Mouse (Mus musculus) lung, postnatal 14 days (tissue): ENCODE measurements around the gene Ttc34.

Experiments
- DNase-seq: peaks from one replicate; pipeline ENCODE4 v3.0.0; 2021

Ttc34 gene

GRCm38 (mm10) chr4:154897676-154898465 lies 60.6 kb downstream of the Ttc34 start:
- DNase-seq, result no peak

- DNase-seq, result peak; percentile 76
Measured at GRCm38 (mm10) chr4:154898506-154899446, 61.5 kb downstream of the Ttc34 start, which contains the start of gene Fam213b. Gene Fam213b (minus strand): TSS chr4:154899135.

GRCm38 (mm10) chr4:154902371-154902770 lies 65.1 kb downstream of the Ttc34 start:
- no peak for DNase-seq

GRCm38 (mm10) chr4:154904185-154905071 lies 67.2 kb downstream of the Ttc34 start:
- DNase-seq, result peak; percentile 76

- peak; percentile 82 for DNase-seq
Measured at GRCm38 (mm10) chr4:154907833-154908232, 70.6 kb downstream of the Ttc34 start.

GRCm38 (mm10) chr4:154908490-154908889 lies 71.2 kb downstream of the Ttc34 start:
- DNase-seq, result no peak

- peak; percentile 24 for DNase-seq
Measured at GRCm38 (mm10) chr4:154910606-154911522, 73.6 kb downstream of the Ttc34 start.

GRCm38 (mm10) chr4:154911644-154912043 lies 74.4 kb downstream of the Ttc34 start:
- no peak for DNase-seq

DNA sequence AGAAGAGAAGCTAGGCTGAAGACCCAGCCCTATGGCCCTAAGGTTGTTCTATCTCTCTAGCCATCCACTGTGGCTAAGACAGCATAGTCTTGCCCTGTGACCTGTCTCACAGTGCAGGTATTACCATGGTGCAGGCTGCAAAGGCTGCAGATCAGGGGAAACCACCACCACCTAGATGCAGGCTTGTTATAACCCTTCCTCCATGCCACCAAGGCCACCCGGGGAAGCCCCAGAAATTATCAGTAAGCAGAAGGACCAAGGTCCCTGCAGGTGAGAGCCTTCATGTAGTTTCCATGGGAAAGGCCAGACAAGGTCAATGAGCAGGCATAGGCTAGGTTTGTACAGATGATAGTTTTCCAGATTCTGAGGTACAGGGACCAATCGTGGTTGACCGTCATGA lies 76.6 kb downstream of the Ttc34 start:
- no peak for DNase-seq

- DNase-seq, result no peak
Measured at GRCm38 (mm10) chr4:154914252-154914651, 77.0 kb downstream of the Ttc34 start.

- no peak for DNase-seq
Measured at GRCm38 (mm10) chr4:154914707-154915106, 77.4 kb downstream of the Ttc34 start.

GRCm38 (mm10) chr4:154915286-154915685 lies 78.0 kb downstream of the Ttc34 start:
- DNase-seq, result no peak

DNA sequence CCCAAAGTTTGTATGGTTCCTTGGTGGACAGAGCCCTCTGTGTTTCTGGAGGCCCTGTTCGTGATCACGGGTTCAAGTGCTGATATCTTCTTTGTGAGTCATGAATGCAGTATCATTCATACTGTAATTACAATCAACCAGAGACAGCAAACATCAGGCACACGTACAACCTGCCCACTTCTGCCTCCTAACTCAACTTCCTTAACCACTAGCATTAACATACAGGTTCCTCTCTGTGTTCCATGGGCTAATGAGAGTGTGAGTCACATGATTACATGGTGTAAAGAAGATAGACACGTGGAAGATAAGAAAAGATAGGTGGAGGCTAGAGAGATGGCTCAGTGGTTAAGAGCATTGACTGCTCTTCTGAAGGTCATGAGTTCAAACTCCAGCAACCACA lies 79.4 kb downstream of the Ttc34 start:
- DNase-seq, result no peak
